Mouse (Mus musculus) hindbrain, embryonic 13.5 days (tissue): ENCODE measurements at regions not wholly inside any gene's neighbourhood (a gene's known extent, or its start where the extent isn't known, plus 50 kb on each side); places are given as distances from the start of the nearest gene placed in this dataset.

Experiments used
- ATAC-seq: fragments of 200-750 bp; cut with Nextera tagmentation; 2 replicates; pipeline ENCODE4 v1.8.0; 2017; ENCODE audit warnings: moderate TSS enrichment; ENCODE audit not compliant: low FRiP score
- H3K27ac ChIP-seq: fragments of 300-500 bp; sonication (generic); 2 replicates; pipeline ENCODE4 v1.5.1; 2015; ENCODE audit warnings: inconsistent platforms, mild to moderate bottlenecking, moderate library complexity
- H3K27me3 ChIP-seq: fragments of 300-500 bp; sonication (generic); 2 replicates; pipeline ENCODE4 v1.6.1; 2015; ENCODE audit warnings: mild to moderate bottlenecking, inconsistent platforms
- H3K36me3 ChIP-seq: fragments of 300-500 bp; sonication (generic); 2 replicates; pipeline ENCODE4 v1.6.1; 2015; ENCODE audit warnings: mild to moderate bottlenecking, inconsistent platforms
- H3K4me1 ChIP-seq: fragments of 300-500 bp; sonication (generic); replicated peaks from 2 replicates; pipeline ENCODE4 v1.6.1; 2015; ENCODE audit warnings: inconsistent platforms
- H3K4me2 ChIP-seq: fragments of 300-500 bp; sonication (generic); 2 replicates; pipeline ENCODE4 v1.6.1; 2015; ENCODE audit warnings: inconsistent platforms, mild to moderate bottlenecking, moderate library complexity
- H3K4me3 ChIP-seq: fragments of 300-500 bp; sonication (generic); 2 replicates; pipeline ENCODE4 v1.5.1; 2015; ENCODE audit warnings: mild to moderate bottlenecking, inconsistent platforms
- H3K9ac ChIP-seq: fragments of 300-500 bp; sonication (generic); 2 replicates; pipeline ENCODE4 v1.6.1; 2015; ENCODE audit warnings: mild to moderate bottlenecking, inconsistent platforms
- H3K9me3 ChIP-seq: fragments of 300-500 bp; sonication (generic); 2 replicates; pipeline ENCODE4 v1.6.1; 2016; ENCODE audit warnings: inconsistent platforms
- WGBS: fragments of 180-500 bp; shearing (Covaris S2); methylation state at CpG from one replicate; pipeline ENCODE4 v1.1.7; 2015; 5-methylcytosine and 5-hydroxymethylcytosine counted together

GRCm38 (mm10) chr5:45062567-45062966 is 263.1 kb upstream of the Ldb2 start:
- no peak for ATAC-seq
- WGBS: 33% methylated on average over 2 of the region's 2 CpGs

DNA sequence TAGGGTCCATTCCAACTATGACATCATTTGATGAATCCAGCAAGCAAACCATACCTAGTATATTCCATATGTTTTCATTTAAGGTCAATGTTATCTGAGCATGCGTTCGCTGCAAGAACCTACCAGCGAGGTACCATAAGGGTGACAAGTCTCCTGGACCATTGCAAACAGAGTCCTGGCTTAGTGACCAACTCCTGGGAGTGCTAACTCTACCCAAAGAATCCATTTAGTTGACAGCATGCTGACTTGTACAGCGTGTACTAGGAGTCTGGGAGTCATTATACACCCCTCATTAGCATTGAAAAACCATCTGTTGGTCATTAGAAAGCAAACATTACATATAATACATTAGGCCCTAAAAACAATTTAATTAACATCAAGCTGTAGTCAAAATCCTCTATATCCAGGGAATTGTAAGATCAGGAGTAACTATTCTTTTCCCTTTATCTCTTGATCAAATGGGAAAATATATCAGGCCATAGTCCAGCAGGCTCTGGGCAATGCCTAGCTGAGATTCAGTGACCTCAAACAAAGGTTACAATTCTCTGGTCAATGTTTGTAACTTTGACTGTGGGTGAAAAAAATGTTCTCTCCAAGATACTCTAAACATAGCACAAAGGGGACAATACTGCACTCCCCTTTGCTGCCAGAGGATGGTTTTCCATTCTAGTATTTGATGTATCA is 255.9 kb upstream of the Ldb2 start:
- H3K4me2 ChIP-seq: no peak overlapping the region
- H3K9me3 ChIP-seq: no peaks in the 10 kb centered on the region
- no peak overlapping the region for H3K27ac ChIP-seq
- ATAC-seq: no peak
- H3K9ac ChIP-seq: no peak overlapping the region
- WGBS: 73% methylated on average over 4 of the region's 4 CpGs
- no peaks in the 10 kb centered on the region for H3K4me1 ChIP-seq
- no peaks in the 10 kb centered on the region for H3K27me3 ChIP-seq
- no peak overlapping the region for H3K4me3 ChIP-seq
- H3K36me3 ChIP-seq: no peaks in the 10 kb centered on the region

More at GRCm38 (mm10) chr5:45062567-45062966, 263.1 kb upstream of the Ldb2 start:
- H3K36me3 ChIP-seq: no peaks in the 10 kb centered on the region
- H3K27ac ChIP-seq: no peak overlapping the region
- no peaks in the 10 kb centered on the region for H3K9me3 ChIP-seq
- no peak overlapping the region for H3K9ac ChIP-seq
- no peak overlapping the region for H3K4me3 ChIP-seq
- no peaks in the 10 kb centered on the region; the same call in 1 of the 2 replicates for H3K4me1 ChIP-seq
- H3K4me2 ChIP-seq: no peak overlapping the region
- H3K27me3 ChIP-seq: no peaks in the 10 kb centered on the region

DNA sequence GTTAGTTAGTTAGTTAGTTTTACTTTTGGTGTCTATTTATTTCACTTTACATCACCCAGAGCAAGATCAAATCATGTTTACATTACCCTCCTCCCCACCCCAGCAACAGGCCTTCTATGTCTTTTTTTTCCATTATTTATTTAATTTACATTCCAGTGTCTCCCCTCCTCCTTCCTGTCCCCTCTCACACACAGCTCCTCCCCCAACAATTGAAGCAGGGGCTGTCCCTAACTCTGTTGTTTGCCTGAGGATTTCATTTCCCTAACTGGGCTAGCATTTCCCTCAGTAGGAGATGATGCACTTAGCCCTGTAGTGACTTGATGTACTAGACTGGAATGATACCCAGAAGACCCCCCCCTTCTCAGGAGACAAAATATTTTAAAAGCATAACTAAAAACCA is 249.9 kb upstream of the Ldb2 start:
- Histone ChIP-seq H3K4me3 (no peak overlapping the region), H3K27me3 (no peaks in the 10 kb centered on the region)

GRCm38 (mm10) chr5:45042914-45043313 is 243.4 kb upstream of the Ldb2 start:
- 85% methylated on average over 2 of the region's 2 CpGs for WGBS
- Histone ChIP-seq H3K4me1 (no peaks in the 10 kb centered on the region), H3K27me3 (no peaks in the 10 kb centered on the region), H3K9ac (no peak overlapping the region), H3K4me3 (no peak overlapping the region), H3K27ac (no peak overlapping the region), H3K36me3 (no peaks in the 10 kb centered on the region), H3K9me3 (no peaks in the 10 kb centered on the region), H3K4me2 (no peak overlapping the region)
- no peak for ATAC-seq

More for the DNA sequence above, 249.9 kb upstream of the Ldb2 start:
- no peaks in the 10 kb centered on the region for H3K4me1 ChIP-seq
- no peak overlapping the region for H3K4me2 ChIP-seq
- ATAC-seq: no peak
- no peaks in the 10 kb centered on the region for H3K9me3 ChIP-seq
- H3K9ac ChIP-seq: no peak overlapping the region
- no peaks in the 10 kb centered on the region for H3K36me3 ChIP-seq
- H3K27ac ChIP-seq: no peak overlapping the region

GRCm38 (mm10) chr5:45036430-45036829 is 236.9 kb upstream of the Ldb2 start:
- H3K4me2 ChIP-seq: no peak overlapping the region
- 83% methylated on average over 1 of the region's 1 CpGs for WGBS
- H3K9ac ChIP-seq: no peak overlapping the region
- no peak for ATAC-seq
- H3K27ac ChIP-seq: no peak overlapping the region
- no peaks in the 10 kb centered on the region for H3K36me3 ChIP-seq
- H3K4me1 ChIP-seq: no peaks in the 10 kb centered on the region
- H3K9me3 ChIP-seq: no peaks in the 10 kb centered on the region
- no peak overlapping the region for H3K4me3 ChIP-seq
- H3K27me3 ChIP-seq: no peaks in the 10 kb centered on the region

DNA sequence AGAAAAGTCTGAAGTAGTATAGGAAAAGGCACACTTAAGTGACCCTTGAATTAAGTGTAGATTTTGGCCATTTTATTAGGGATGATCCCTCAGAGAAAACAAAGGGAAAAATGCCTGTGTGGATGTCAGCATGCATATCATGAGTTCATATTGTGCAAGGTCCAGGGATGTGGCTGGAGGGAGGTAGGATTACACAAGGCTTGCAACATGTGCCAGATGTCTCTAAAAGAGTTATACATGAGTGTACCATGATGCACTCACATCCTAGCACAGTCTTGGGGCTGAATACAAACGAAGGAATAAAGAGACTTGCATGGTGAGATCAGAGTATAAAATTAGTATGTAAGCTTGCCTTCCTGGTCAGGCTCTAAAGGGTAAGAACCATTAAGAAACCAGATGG is 233.7 kb upstream of the Ldb2 start:
- ATAC-seq: no peak
- Histone ChIP-seq H3K9ac (no peak overlapping the region), H3K4me1 (no peaks in the 10 kb centered on the region), H3K36me3 (no peaks in the 10 kb centered on the region), H3K27ac (no peak overlapping the region), H3K4me2 (no peak overlapping the region), H3K9me3 (no peaks in the 10 kb centered on the region), H3K4me3 (no peak overlapping the region), H3K27me3 (no peaks in the 10 kb centered on the region)
- WGBS: 90% methylated on average over 1 of the region's 1 CpGs

DNA sequence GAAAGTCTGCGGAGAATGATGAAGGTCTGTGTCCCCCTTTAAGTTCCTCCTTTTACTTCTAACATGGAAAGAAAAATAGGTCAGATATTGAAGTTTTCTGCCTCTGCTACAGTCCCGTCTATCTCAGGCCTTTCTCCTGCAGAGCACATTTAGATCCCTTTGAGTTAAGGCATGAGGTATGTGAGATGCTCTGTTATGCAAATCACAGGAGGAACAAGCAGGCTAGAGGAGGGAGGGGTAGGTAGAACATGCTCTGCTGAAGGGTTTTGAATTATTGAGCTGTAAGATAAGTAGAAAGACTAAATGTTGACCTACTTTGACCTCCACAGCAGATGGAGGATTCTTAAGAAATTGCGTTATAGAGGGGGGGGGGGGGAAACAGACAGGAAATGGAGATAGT is 228.4 kb upstream of the Ldb2 start:
- H3K27ac ChIP-seq: no peak overlapping the region
- no peaks in the 10 kb centered on the region for H3K4me1 ChIP-seq
- H3K4me3 ChIP-seq: no peak overlapping the region
- H3K9me3 ChIP-seq: no peaks in the 10 kb centered on the region
- H3K27me3 ChIP-seq: no peaks in the 10 kb centered on the region
- no peaks in the 10 kb centered on the region for H3K36me3 ChIP-seq
- no peak overlapping the region for H3K4me2 ChIP-seq
- H3K9ac ChIP-seq: no peak overlapping the region
- WGBS: 34% methylated on average over 3 of the region's 3 CpGs
- ATAC-seq: no peak

GRCm38 (mm10) chr5:45025383-45025782 is 225.9 kb upstream of the Ldb2 start:
- Histone ChIP-seq H3K4me2 (no peak overlapping the region), H3K36me3 (no peaks in the 10 kb centered on the region), H3K4me3 (no peak overlapping the region), H3K9ac (no peak overlapping the region), H3K4me1 (no peaks in the 10 kb centered on the region), H3K27me3 (no peaks in the 10 kb centered on the region), H3K9me3 (no peaks in the 10 kb centered on the region), H3K27ac (no peak overlapping the region)
- ATAC-seq: no peak
- 83% methylated on average over 2 of the region's 2 CpGs for WGBS

DNA sequence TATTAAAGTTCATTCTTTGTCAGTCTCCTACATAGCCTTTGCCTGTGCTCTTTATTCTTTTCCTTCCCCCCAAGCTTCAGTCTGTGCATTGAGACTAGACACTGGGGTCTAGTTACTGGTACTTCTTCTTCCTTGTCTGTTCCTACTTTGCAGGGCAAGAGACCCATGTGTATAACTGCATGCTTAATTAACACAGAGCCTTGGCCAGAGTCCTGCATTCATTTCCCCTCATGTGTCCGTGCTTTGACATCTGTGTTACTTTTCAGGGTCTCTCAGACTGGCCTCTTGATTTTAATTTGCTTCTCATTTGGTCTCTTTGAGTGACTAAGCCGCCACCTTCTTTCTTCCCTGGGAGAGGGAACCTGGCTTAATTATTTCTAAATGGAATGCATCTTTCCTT is 208.4 kb upstream of the Ldb2 start:
- 20% methylated on average over 2 of the region's 2 CpGs for WGBS
- H3K36me3 ChIP-seq: no peaks in the 10 kb centered on the region
- H3K4me1 ChIP-seq: peaks cover 5% of the 10 kb centered on the region; the same call in 1 of the 2 replicates
- H3K4me3 ChIP-seq: no peak overlapping the region
- no peaks in the 10 kb centered on the region for H3K27me3 ChIP-seq
- H3K4me2 ChIP-seq: no peak overlapping the region
- ATAC-seq: peak; percentile 69; the same call in 1 of the 2 replicates
- H3K27ac ChIP-seq: no peak overlapping the region
- no peaks in the 10 kb centered on the region for H3K9me3 ChIP-seq
- H3K9ac ChIP-seq: no peak overlapping the region

DNA sequence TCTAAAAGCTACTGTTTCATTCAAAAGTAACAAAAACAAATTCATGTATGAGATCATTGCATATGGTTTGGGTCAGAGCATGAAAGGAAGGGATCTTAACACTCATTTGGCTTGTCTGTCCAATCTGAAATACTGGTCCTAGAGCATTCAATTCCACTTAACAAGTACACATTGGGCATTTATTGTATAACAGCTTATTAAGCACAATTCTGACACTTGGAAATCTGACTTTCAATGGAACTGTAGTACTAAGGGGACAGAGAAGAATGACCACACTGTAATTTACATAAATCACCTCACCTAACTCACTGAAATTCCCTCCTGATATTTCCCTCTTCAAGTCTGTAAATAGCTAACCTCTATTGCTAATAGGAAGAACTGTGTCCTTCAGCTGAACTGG is 201.5 kb upstream of the Ldb2 start:
- Histone ChIP-seq H3K9me3 (no peaks in the 10 kb centered on the region), H3K4me1 (no peaks in the 10 kb centered on the region), H3K27me3 (no peaks in the 10 kb centered on the region), H3K27ac (no peak overlapping the region), H3K9ac (no peak overlapping the region), H3K4me3 (no peak overlapping the region), H3K4me2 (no peak overlapping the region), H3K36me3 (no peaks in the 10 kb centered on the region)
- ATAC-seq: no peak

DNA sequence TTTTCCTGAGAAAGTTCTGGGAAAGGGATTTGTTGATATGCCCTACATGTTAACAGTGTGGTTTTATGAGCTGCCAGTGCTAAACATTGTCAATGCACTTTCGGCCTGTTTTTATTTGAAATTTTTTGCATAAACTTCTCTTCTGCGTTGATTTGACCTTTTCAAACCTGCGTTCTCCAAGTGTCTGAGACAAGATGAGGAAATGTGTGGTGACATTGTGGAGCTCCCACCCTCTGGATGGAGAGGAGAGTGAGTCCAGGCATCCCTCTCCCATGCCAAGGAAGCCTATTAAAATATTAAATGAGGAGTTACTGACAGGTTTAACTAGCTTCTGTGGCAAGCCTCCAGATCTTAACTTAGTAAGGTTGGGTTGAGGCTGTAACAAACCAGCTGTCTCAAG is 199.6 kb upstream of the Ldb2 start:
- ATAC-seq: no peak
- H3K4me2 ChIP-seq: no peak overlapping the region
- WGBS: 94% methylated on average over 3 of the region's 3 CpGs
- H3K9me3 ChIP-seq: no peaks in the 10 kb centered on the region
- no peaks in the 10 kb centered on the region for H3K4me1 ChIP-seq
- no peak overlapping the region for H3K4me3 ChIP-seq
- no peaks in the 10 kb centered on the region for H3K36me3 ChIP-seq
- no peak overlapping the region for H3K9ac ChIP-seq
- no peaks in the 10 kb centered on the region for H3K27me3 ChIP-seq
- H3K27ac ChIP-seq: no peak overlapping the region

DNA sequence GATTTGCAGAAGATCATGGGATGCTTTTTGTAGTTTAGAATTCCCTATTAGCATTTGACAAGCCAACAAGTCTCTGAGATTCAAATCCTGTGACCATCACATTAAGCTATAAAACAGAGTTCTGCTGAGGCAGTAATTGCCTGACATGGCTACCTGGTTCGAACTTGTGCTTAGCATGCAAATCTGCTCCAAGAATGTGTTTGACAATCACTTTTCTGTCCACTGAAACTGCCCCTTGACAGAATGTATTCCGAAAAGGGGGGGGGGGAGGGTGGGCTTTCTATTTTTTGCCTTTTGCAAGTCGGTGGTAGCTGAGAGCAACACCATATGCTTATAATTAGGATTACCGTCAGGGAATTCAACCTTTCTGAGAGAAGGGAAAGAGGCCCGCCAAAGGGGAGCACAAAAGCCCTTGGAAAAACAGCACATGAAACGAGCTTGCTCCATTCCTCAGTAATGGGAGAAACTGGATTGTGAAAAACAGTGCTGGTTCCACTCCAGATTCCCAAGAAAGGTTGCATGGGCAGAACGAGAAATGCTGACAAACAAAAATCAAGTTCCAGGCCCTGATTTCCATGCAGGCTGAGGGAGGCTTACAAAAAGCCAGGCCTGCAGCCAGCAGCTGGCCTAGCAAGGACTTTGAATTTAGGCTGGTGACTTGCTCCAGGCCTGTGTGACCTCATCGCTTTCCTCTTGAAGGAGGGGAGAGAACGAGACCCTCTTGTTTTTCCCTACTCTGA is 176.1 kb upstream of the Ldb2 start:
- Histone ChIP-seq H3K27ac (peak overlapping the region; percentile 60), H3K4me3 (no peak overlapping the region), H3K9ac (no peak overlapping the region; the same call in 1 of the 2 replicates), H3K36me3 (no peaks in the 10 kb centered on the region), H3K4me1 (peaks cover 7% of the 10 kb centered on the region; the same call in 1 of the 2 replicates), H3K27me3 (no peaks in the 10 kb centered on the region), H3K9me3 (no peaks in the 10 kb centered on the region), H3K4me2 (no peak overlapping the region)
- peak; percentile 39; the same call in 1 of the 2 replicates for ATAC-seq
- WGBS: 30% methylated on average over 9 of the region's 9 CpGs
